Mouse (Mus musculus): ENCODE measurements around the gene Pgc.

The Pgc gene

GRCm38 (mm10) chr17:47710036-47710435, 16.6 kb upstream of the Pgc start:
- DNase-seq, result no peak

- peak; percentile 16 for DNase-seq
Measured at GRCm38 (mm10) chr17:47711883-47712282, 14.8 kb upstream of the Pgc start.

GRCm38 (mm10) chr17:47712889-47713571, 13.6 kb upstream of the Pgc start:
- peak; percentile 6 for DNase-seq

GRCm38 (mm10) chr17:47715037-47715436, 11.6 kb upstream of the Pgc start:
- DNase-seq, result no peak

GRCm38 (mm10) chr17:47721183-47721582, 5.5 kb upstream of the Pgc start:
- no peak for DNase-seq

GRCm38 (mm10) chr17:47730633-47731575, 4.3 kb downstream of the Pgc start:
- no peak for DNase-seq

GRCm38 (mm10) chr17:47735553-47736100, 9.0 kb downstream of the Pgc start:
- DNase-seq, result no peak

- DNase-seq, result peak; percentile 94
Measured at GRCm38 (mm10) chr17:47736856-47737255, 10.2 kb downstream of the Pgc start, which contains the start of gene Tfeb. Tfeb (plus strand) TSS chr17:47737030.

- peak; percentile 73 for DNase-seq
Measured at GRCm38 (mm10) chr17:47737271-47738065, 10.8 kb downstream of the Pgc start.

GRCm38 (mm10) chr17:47738066-47738878, 11.6 kb downstream of the Pgc start:
- DNase-seq, result peak; percentile 65

- peak; percentile 45 for DNase-seq
Measured at GRCm38 (mm10) chr17:47738879-47739798, 12.5 kb downstream of the Pgc start.

- no peak for DNase-seq
Measured at GRCm38 (mm10) chr17:47740186-47740585, 13.5 kb downstream of the Pgc start.

GRCm38 (mm10) chr17:47742991-47743734, 16.5 kb downstream of the Pgc start:
- DNase-seq, result no peak

GRCm38 (mm10) chr17:47744086-47744485, 17.4 kb downstream of the Pgc start:
- no peak for DNase-seq

GRCm38 (mm10) chr17:47744746-47745368, 18.2 kb downstream of the Pgc start:
- DNase-seq, result no peak

GRCm38 (mm10) chr17:47748791-47749553, 22.3 kb downstream of the Pgc start:
- DNase-seq, result no peak

GRCm38 (mm10) chr17:47749626-47750025, 23.0 kb downstream of the Pgc start:
- no peak for DNase-seq

- DNase-seq, result no peak
Measured at GRCm38 (mm10) chr17:47750101-47750500, 23.5 kb downstream of the Pgc start.

GRCm38 (mm10) chr17:47751811-47752210, 25.2 kb downstream of the Pgc start:
- no peak for DNase-seq

All from retina, postnatal 1 day (tissue).